Mouse (Mus musculus) right cerebral cortex, postnatal 25 days (tissue): Measurements from ENCODE around the gene Rmnd5a.

Experiments used
- DNase-seq: peaks from one replicate; pipeline ENCODE4 v3.0.0; 2022

Rmnd5a gene

GRCm38 (mm10) chr6:71369416-71369815 is 71.0 kb downstream of the Rmnd5a start:
- no peak for DNase-seq

GRCm38 (mm10) chr6:71363995-71364394 is 76.4 kb downstream of the Rmnd5a start:
- DNase-seq = no peak

- DNase-seq = no peak
These were observed 79.2 kb downstream of the Rmnd5a start for GRCm38 (mm10) chr6:71361156-71361670.

- DNase-seq = no peak
These were observed 79.7 kb downstream of the Rmnd5a start for GRCm38 (mm10) chr6:71360751-71361150.

- DNase-seq = no peak
These were observed 80.2 kb downstream of the Rmnd5a start for GRCm38 (mm10) chr6:71360221-71360620.

- no peak for DNase-seq
These were observed 82.9 kb downstream of the Rmnd5a start for GRCm38 (mm10) chr6:71357493-71357892.

- DNase-seq = no peak
These were observed 86.7 kb downstream of the Rmnd5a start for GRCm38 (mm10) chr6:71353722-71354121.

GRCm38 (mm10) chr6:71352866-71353427 is 87.5 kb downstream of the Rmnd5a start:
- DNase-seq = no peak

GRCm38 (mm10) chr6:71352201-71352600 is 88.2 kb downstream of the Rmnd5a start:
- DNase-seq = no peak

- no peak for DNase-seq
These were observed 89.2 kb downstream of the Rmnd5a start for GRCm38 (mm10) chr6:71351201-71351600.

- DNase-seq = no peak
These were observed 92.4 kb downstream of the Rmnd5a start for GRCm38 (mm10) chr6:71348006-71348405.

- DNase-seq = no peak
These were observed 99.3 kb downstream of the Rmnd5a start for GRCm38 (mm10) chr6:71341179-71341578.

- DNase-seq = no peak
These were observed 101.1 kb downstream of the Rmnd5a start for GRCm38 (mm10) chr6:71339351-71339750.

- no peak for DNase-seq
These were observed 101.5 kb downstream of the Rmnd5a start for GRCm38 (mm10) chr6:71338941-71339340.
